Mouse (Mus musculus) forebrain, embryonic 12.5 days (tissue): ENCODE data around the gene Skap2. TPM values are rescaled to one million over a fixed set of nuclear protein-coding genes. Genes with fewer than 3 reads are reported as not detected.

ENCODE experiments used
- ATAC-seq: fragments of 200-750 bp; cut with Nextera tagmentation; 2 replicates; pipeline ENCODE4 v1.8.0; 2017; ENCODE audit warnings: moderate TSS enrichment; ENCODE audit not compliant: low FRiP score
- H3K27ac ChIP-seq: fragments of 300-500 bp; sonication (generic); 2 replicates; pipeline ENCODE4 v1.5.1; 2016; ENCODE audit warnings: mild to moderate bottlenecking
- H3K27me3 ChIP-seq: fragments of 300-500 bp; sonication (generic); 2 replicates; pipeline ENCODE4 v1.6.1; 2016; ENCODE audit warnings: mild to moderate bottlenecking
- H3K36me3 ChIP-seq: fragments of 300-500 bp; sonication (generic); replicated peaks from 2 replicates; pipeline ENCODE4 v1.6.1; 2016; ENCODE audit warnings: mild to moderate bottlenecking
- H3K4me1 ChIP-seq: fragments of 300-500 bp; sonication (generic); 2 replicates; pipeline ENCODE4 v1.6.1; 2016
- H3K4me2 ChIP-seq: fragments of 300-500 bp; sonication (generic); 2 replicates; pipeline ENCODE4 v1.6.1; 2016; ENCODE audit warnings: mild to moderate bottlenecking, moderate library complexity
- H3K4me3 ChIP-seq: fragments of 300-500 bp; sonication (generic); replicated peaks from 2 replicates; pipeline ENCODE4 v1.5.1; 2016; ENCODE audit warnings: mild to moderate bottlenecking
- H3K9ac ChIP-seq: fragments of 300-500 bp; sonication (generic); 2 replicates; pipeline ENCODE4 v1.6.1; 2016; ENCODE audit warnings: mild to moderate bottlenecking
- H3K9me3 ChIP-seq: fragments of 300-500 bp; sonication (generic); 2 replicates; pipeline ENCODE4 v1.6.1; 2016
- WGBS: fragments of 180-500 bp; shearing (Covaris S2); methylation state at CpG from one replicate; pipeline ENCODE4 v1.1.7; 2016; 5-methylcytosine and 5-hydroxymethylcytosine counted together
- polyA plus RNA-seq: library from polyadenylated mRNA; unstranded; fragments of >200 nt; fragmentation: Nextera tagmentation; extraction: Ambion mirVana; gene quantifications from 2 replicates; pipeline ENCODE4 v1.2.1, GENCODE M21; 2016

Gene Skap2
- polyA plus RNA-seq, 1 experiment from 2014 or later = 6.6 TPM

GRCm38 (mm10) chr6:51810906-51811305 lies 201.4 kb downstream of the Skap2 start:
- H3K36me3 ChIP-seq = no peaks in the 10 kb centered on the region

GRCm38 (mm10) chr6:51809164-51809824 lies 203.1 kb downstream of the Skap2 start:
- 71% methylated on average over 12 of the region's 12 CpGs for whole genome bisulfite sequencing
- H3K4me3 ChIP-seq = no peak overlapping the region
- peaks cover 5% of the 10 kb centered on the region; the same call in 1 of the 2 replicates for H3K4me1 ChIP-seq
- no peak overlapping the region for H3K27ac ChIP-seq
- no peaks in the 10 kb centered on the region for H3K27me3 ChIP-seq
- H3K9ac ChIP-seq = no peak overlapping the region
- no peak for ATAC-seq
- H3K36me3 ChIP-seq = no peaks in the 10 kb centered on the region
- H3K4me2 ChIP-seq = no peak overlapping the region
- peaks cover 3% of the 10 kb centered on the region; the same call in 1 of the 2 replicates for H3K9me3 ChIP-seq

More at GRCm38 (mm10) chr6:51810906-51811305, 201.4 kb downstream of the Skap2 start:
- Histone ChIP-seq H3K9ac (no peak overlapping the region), H3K27me3 (no peaks in the 10 kb centered on the region), H3K4me2 (no peak overlapping the region), H3K27ac (no peak overlapping the region), H3K4me3 (no peak overlapping the region), H3K4me1 (peaks cover 5% of the 10 kb centered on the region; the same call in 1 of the 2 replicates), H3K9me3 (peaks cover 3% of the 10 kb centered on the region; the same call in 1 of the 2 replicates)
- WGBS = 90% methylated on average over 4 of the region's 4 CpGs
- no peak for ATAC-seq

- no peaks in the 10 kb centered on the region for H3K27me3 ChIP-seq
- peaks cover 5% of the 10 kb centered on the region; the same call in 1 of the 2 replicates for H3K4me1 ChIP-seq
- peaks cover 3% of the 10 kb centered on the region; the same call in 1 of the 2 replicates for H3K9me3 ChIP-seq
- 80% methylated on average over 6 of the region's 6 CpGs for WGBS
- H3K9ac ChIP-seq = no peak overlapping the region
- H3K36me3 ChIP-seq = no peaks in the 10 kb centered on the region
- H3K27ac ChIP-seq = no peak overlapping the region
- H3K4me3 ChIP-seq = no peak overlapping the region
- ATAC-seq = no peak
- no peak overlapping the region for H3K4me2 ChIP-seq
Measured at GRCm38 (mm10) chr6:51808011-51808410, 204.3 kb downstream of the Skap2 start.

Other genes with a start within 250 kb of the Skap2 start
- gene Hoxa1, start 145.8 kb upstream of the Skap2 start, polyA plus RNA-seq = 0.19 and 0.31 TPM in 2 replicates
- not detected in 2 replicates for gene Hoxa2, start 152.3 kb upstream of the Skap2 start, polyA plus RNA-seq
- gene 5730596B20Rik, start 164.9 kb upstream of the Skap2 start, polyA plus RNA-seq = not detected in 2 replicates
- not detected in 2 replicates for gene Hoxa4, start 179.2 kb upstream of the Skap2 start, polyA plus RNA-seq
- gene Hoxa5, start 192.0 kb upstream of the Skap2 start, polyA plus RNA-seq = not detected in 2 replicates
- not detected in 2 replicates for gene Hoxa6, start 196.2 kb upstream of the Skap2 start, polyA plus RNA-seq
- gene Hoxa3, start 200.8 kb upstream of the Skap2 start, polyA plus RNA-seq = 0.32 TPM in 1 of 2 replicates, not detected in the other
- not detected in 2 replicates for gene Gm28308, start 200.8 kb upstream of the Skap2 start, polyA plus RNA-seq
- gene Hoxa7, start 209.3 kb upstream of the Skap2 start, polyA plus RNA-seq = not detected in 2 replicates
- gene Hoxa9, start 218.5 kb upstream of the Skap2 start, polyA plus RNA-seq = not detected in 2 replicates
- gene Hoxa10, start 228.3 kb upstream of the Skap2 start, polyA plus RNA-seq = not detected in 2 replicates
- gene Hoxa11, start 233.3 kb upstream of the Skap2 start, polyA plus RNA-seq = not detected in 2 replicates
- gene Hoxa13, start 248.3 kb upstream of the Skap2 start, polyA plus RNA-seq = not detected in 2 replicates